ENCODE assay signal across 16 mouse cellular contexts in genomic region chr5:36905216-36905615, GRCm38 (mm10). TPM values are rescaled to one million over a fixed set of nuclear protein-coding genes. Genes with fewer than 3 reads are reported as not detected.
A peak's percentile ranks its signal among the peaks of the same experiment; 100 is the strongest.
DNase-seq lines count a peak whose midpoint lies in the region; ATAC-seq lines count a peak whose summit lies in the region.
"Had no signal": no experiment of that assay in that cellular context is flagged by ENCODE, and none has a peak within 500 bp of the region (broad histone marks: within the 10 kb centered on the region; RNA-seq: fewer than 3 reads in every experiment).

No protein-coding gene starts in this region.

- peaks cover 22% of the 10 kb centered on the region for H3K27me3 ChIP-seq in heart, embryonic 12.5 days (replicated peaks)
- H3K27me3 ChIP-seq in liver, embryonic 11.5 days (replicated peaks; ENCODE audit: control insufficient read depth, insufficient read depth, low read length) = no peaks in the 10 kb centered on the region
- H3K27me3 ChIP-seq: embryonic facial prominence, embryonic 13.5 days; lung, embryonic 15.5 days had no signal

- peak; percentile 74 to 82 for DNase-seq in cerebellum, postnatal 10 days
- DNase-seq in cerebellum, adult 9-10 months = no peak
- DNase-seq in kidney, postnatal 10 days = peak; percentile 37
- no peak for DNase-seq in kidney, adult 11 months
- DNase-seq in NIH3T3 (ENCODE audit: low read depth) = peak; percentile 8
- no peak for DNase-seq in layer of hippocampus, postnatal 10 days (ENCODE audit: low spot score in 2 of 2)
- no peak for DNase-seq in liver, embryonic 11.5 days (ENCODE audit: low spot score)
- DNase-seq: kidney, adult 8-10 months had no signal

- WGBS in heart, embryonic 12.5 days = 72% methylated on average over 8 of the region's 8 CpGs
- WGBS in liver, embryonic 11.5 days = 78% methylated on average over 8 of the region's 8 CpGs

- no peak overlapping the region for H3K27ac ChIP-seq in heart, embryonic 12.5 days (ENCODE audit: poor library complexity, severe bottlenecking)
- no peak overlapping the region for H3K27ac ChIP-seq in liver, embryonic 11.5 days (ENCODE audit: low read depth, low read length)
- H3K27ac ChIP-seq: embryonic facial prominence, embryonic 13.5 days; limb, embryonic 13.5 days; lung, embryonic 15.5 days; midbrain, embryonic 10.5 days had no signal

- H3K4me2 ChIP-seq in heart, embryonic 12.5 days = no peak overlapping the region
- no peak overlapping the region for H3K4me2 ChIP-seq in liver, embryonic 11.5 days
- H3K4me2 ChIP-seq: embryonic facial prominence, embryonic 13.5 days; limb, embryonic 13.5 days; lung, embryonic 15.5 days had no signal

- ATAC-seq in heart, embryonic 12.5 days (ENCODE audit: insufficient number of reproducible peaks, low FRiP score) = 0 out of 2 replicates have a peak, but pooled peaks have one; percentile 11
- no peak for ATAC-seq in liver, embryonic 11.5 days (replicated peaks; ENCODE audit: low FRiP score)
- ATAC-seq: forebrain, embryonic 14.5 days had no signal

- H3K4me1 ChIP-seq in heart, embryonic 12.5 days (replicated peaks) = no peaks in the 10 kb centered on the region; the same call in 1 of the 2 replicates
- H3K4me1 ChIP-seq in liver, embryonic 11.5 days (replicated peaks; ENCODE audit: control insufficient read depth, insufficient read depth, low read length) = no peaks in the 10 kb centered on the region
- H3K4me1 ChIP-seq: lung, embryonic 15.5 days; midbrain, embryonic 10.5 days had no signal

- H3K4me3 ChIP-seq in heart, embryonic 12.5 days = no peak overlapping the region
- no peak overlapping the region for H3K4me3 ChIP-seq in liver, embryonic 11.5 days (ENCODE audit: low read depth, low read length)
- H3K4me3 ChIP-seq: embryonic facial prominence, embryonic 13.5 days; limb, embryonic 13.5 days; lung, embryonic 15.5 days; midbrain, embryonic 10.5 days had no signal

- no peak overlapping the region for H3K9ac ChIP-seq in heart, embryonic 12.5 days
- H3K9ac ChIP-seq in liver, embryonic 11.5 days (ENCODE audit: low read depth, low read length) = no peak overlapping the region
- H3K9ac ChIP-seq: embryonic facial prominence, embryonic 13.5 days; limb, embryonic 13.5 days; lung, embryonic 15.5 days had no signal

- no peaks in the 10 kb centered on the region for H3K36me3 ChIP-seq in heart, embryonic 12.5 days
- H3K36me3 ChIP-seq in liver, embryonic 11.5 days (ENCODE audit: control insufficient read depth, insufficient read depth, low read length) = no peaks in the 10 kb centered on the region
- H3K36me3 ChIP-seq: embryonic facial prominence, embryonic 13.5 days; limb, embryonic 13.5 days; lung, embryonic 15.5 days; midbrain, embryonic 10.5 days had no signal

- no peaks in the 10 kb centered on the region for H3K9me3 ChIP-seq in heart, embryonic 12.5 days (replicated peaks)
- no peaks in the 10 kb centered on the region for H3K9me3 ChIP-seq in liver, embryonic 11.5 days (ENCODE audit: control insufficient read depth, low read length)
- H3K9me3 ChIP-seq: embryonic facial prominence, embryonic 13.5 days; limb, embryonic 13.5 days; lung, embryonic 15.5 days; midbrain, embryonic 10.5 days had no signal

RNA-seq across cellular contexts. Expression of gene Ppp2r2c, which starts 36.9 kb away (rescaled TPM):
- 0.04 and 0.14 TPM in 2 replicates for polyA plus RNA-seq in heart, embryonic 12.5 days (2016; fragmentation: Nextera tagmentation; extraction: Ambion mirVana)
- 100 to 1,000 TPM; 298 to 304 TPM for total RNA-seq in layer of hippocampus, postnatal 10 days (2021)
- 0.30 and 0.33 TPM in 2 replicates for polyA plus RNA-seq in liver, embryonic 11.5 days (2014; fragmentation: Nextera tagmentation; extraction: Ambion mirVana)
- total RNA-seq: granulocyte monocyte progenitor cell, adult 5-6 weeks had no signal
- polyA plus RNA-seq: thymus, postnatal 0 days had no signal

Comparison
In these comparisons a context has a peak if more than half of its experiments do, and no peak if none do; other contexts are left out.
1. DNase-seq: peak in cerebellum, postnatal 10 days (2 of 2), kidney, postnatal 10 days (single experiment) and NIH3T3 (single experiment); none in cerebellum, adult 9-10 months (single experiment), kidney, adult 11 months (single experiment), layer of hippocampus, postnatal 10 days (0 of 2) and liver, embryonic 11.5 days (single experiment).